Mouse (Mus musculus) layer of hippocampus, adult 8-10 months (tissue): ENCODE results near the gene Cdyl. TPM values are rescaled to one million over a fixed set of nuclear protein-coding genes. Genes with fewer than 3 reads are reported as not detected.

Source experiments
- DNase-seq, 2 experiments: peaks; one replicate each; pipeline ENCODE4 v3.0.0; 2022; ENCODE audit warnings: low spot score in 2 of 2
- total RNA-seq, 4 experiments: library from RNA; stranded (reverse); gene quantifications; 2 replicates each; pipeline ENCODE4 v1.2.4; 2022

Cdyl gene
- 10 to 100 TPM; 19.3 to 33.4 (median 25.7) TPM for total RNA-seq

- no peak for DNase-seq
These were observed at the start of gene Cdyl for GRCm38 (mm10) chr13:35659406-35659985. TSS of gene Cdyl (plus strand) at chr13:35659833.

- no peak for DNase-seq
These were observed 48.9 kb upstream of the Cdyl start for GRCm38 (mm10) chr13:35610718-35611117.

GRCm38 (mm10) chr13:35612506-35612905 lies 47.1 kb upstream of the Cdyl start:
- no peak for DNase-seq

DNA sequence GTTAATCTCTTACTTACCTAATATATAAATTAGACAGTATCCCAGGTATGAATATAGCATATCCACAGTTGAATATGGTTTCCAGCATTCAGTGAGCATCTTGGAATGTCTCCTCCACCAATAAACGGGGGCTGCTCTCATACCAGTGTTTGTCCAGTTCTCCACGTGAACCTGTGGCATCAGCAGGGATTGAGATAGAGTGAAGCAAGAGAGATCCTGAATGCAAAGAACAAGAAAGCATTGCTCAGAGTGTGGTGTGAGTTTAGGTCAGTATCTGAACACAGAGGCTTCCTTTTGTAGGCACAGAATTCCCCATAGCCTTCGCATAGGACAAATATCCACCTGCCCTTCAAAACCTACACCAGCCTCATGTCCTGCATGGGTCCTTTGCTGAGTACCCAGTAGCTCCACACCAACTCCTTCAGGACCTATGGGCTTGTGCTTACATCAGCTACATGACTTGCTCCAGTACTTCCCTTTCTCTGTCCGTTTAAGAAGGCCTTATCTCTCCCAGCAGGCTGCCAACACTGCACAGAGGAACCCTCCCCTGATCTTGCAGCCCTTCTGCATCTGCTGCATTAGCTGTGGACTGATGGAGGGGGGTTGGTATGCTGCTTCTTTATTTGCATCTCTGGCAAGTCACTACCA lies 44.7 kb upstream of the Cdyl start:
- DNase-seq: no peak

GRCm38 (mm10) chr13:35616524-35617099 lies 43.0 kb upstream of the Cdyl start:
- DNase-seq: no peak

- no peak for DNase-seq
These were observed 40.3 kb upstream of the Cdyl start for GRCm38 (mm10) chr13:35619356-35619755.

DNA sequence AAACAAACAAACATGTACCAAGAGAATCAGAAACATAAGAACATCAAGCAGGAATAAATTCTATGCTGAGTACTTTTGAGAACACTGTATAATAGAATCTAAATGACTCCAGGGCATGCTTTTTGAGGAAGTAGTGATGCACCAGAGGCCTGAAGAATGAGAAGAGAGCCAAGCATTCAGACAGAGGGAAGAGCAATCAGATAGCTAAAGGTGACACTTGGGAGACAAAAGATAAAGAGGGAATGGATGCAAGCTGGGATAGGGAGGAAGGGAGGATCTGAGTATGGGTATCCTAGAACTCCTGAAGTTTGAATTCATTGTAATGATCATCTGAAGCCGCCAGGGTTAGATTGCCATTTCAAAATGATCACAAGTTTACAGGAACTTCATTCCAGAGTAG lies 38.9 kb upstream of the Cdyl start:
- DNase-seq: no peak

- DNase-seq: no peak
These were observed 34.8 kb upstream of the Cdyl start for GRCm38 (mm10) chr13:35624831-35625230.

GRCm38 (mm10) chr13:35625556-35625955 lies 34.1 kb upstream of the Cdyl start:
- no peak for DNase-seq

GRCm38 (mm10) chr13:35627319-35627718 lies 32.3 kb upstream of the Cdyl start:
- no peak for DNase-seq

- DNase-seq: no peak
These were observed 12.4 kb upstream of the Cdyl start for GRCm38 (mm10) chr13:35647132-35647823.

DNA sequence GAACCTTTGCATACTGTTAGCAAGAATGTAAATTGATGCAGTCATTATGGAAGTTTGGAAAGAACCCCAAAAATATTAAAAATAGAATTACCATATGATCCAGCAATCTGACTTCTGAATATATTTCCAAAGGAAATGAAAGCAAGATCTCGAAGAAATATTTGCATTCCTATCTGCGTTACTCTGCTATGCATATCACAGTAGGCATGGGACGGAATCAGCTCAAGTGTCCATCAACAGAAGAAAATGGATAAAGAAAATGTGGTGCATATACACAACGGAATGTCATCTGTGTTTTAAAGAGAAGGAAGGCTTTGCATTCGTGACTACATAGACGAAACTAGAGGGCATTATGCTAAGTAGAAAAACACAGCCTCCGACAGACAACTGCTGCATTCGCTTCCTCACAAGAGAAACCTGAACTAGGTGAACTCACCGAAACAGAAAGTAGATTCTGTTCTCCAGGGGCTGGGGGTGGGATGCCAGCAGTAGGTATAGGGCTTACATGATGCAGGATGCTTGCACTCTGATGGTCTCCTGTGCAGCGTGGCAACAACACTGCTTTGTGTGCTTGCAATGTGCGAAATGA lies 9.3 kb upstream of the Cdyl start:
- DNase-seq: no peak

DNA sequence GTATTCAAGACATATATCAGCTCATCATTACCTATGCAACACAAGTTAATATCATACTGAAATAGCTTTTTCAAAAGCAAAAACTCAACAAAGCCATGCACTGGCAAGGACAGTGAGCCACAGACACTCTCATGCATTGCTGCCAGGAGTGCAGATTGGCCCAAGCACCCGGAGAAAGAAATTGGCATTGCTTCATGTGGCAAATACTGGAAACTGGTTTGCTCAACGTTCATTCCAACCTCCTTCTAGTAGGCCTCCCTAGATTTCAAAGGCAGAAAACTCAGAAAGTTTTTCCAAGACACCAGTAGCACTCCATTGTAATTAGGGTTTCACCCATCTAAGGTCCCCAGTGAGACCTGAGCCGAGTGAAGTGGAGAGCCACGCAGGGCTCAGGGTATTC lies 6.8 kb upstream of the Cdyl start:
- DNase-seq: no peak

- DNase-seq: no peak
These were observed 2.8 kb upstream of the Cdyl start for GRCm38 (mm10) chr13:35656853-35657252.

- DNase-seq: no peak
These were observed 5.8 kb downstream of the Cdyl start for GRCm38 (mm10) chr13:35665456-35665855.

- no peak for DNase-seq
These were observed 10.4 kb downstream of the Cdyl start for GRCm38 (mm10) chr13:35669910-35670469.

DNA sequence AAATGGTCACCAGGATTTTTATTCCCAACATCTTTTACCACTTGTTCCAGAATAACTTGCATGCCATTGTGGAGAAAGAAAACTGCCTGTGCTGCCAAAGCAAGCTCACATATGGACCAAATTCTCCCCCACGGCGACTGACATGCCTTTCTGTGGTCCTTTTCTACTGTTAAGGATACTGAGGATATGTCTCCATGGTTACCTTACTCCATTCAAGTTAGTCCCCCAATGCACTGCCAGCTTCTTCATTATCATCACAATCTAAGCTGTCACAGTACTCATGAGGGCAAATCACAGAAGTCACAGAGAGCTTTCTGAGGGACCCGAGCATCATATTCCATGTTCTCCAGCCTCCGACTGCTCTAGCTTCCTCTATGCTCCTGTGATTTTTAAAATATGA lies 11.2 kb downstream of the Cdyl start:
- DNase-seq: peak in 1 of 2 experiments; percentile 5

DNA sequence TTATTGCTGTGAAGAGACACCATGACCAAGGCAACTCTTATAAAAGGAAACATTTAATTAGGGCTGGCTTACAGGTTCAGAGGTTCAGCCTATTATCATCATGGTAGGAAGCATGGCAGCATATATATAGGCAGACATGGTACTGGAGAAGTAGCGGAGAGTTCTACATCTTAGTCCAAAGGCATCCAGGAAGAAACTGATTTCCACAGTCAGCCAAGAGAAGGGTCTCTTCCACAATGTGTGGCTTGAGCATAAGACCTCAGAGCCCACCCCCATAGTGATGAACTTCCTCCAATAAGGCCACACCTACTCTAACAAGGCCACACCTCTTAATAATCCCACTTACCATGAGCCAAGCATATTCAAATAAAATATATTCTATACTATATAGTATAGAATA lies 17.3 kb downstream of the Cdyl start:
- DNase-seq: no peak

- no peak for DNase-seq
These were observed 17.9 kb downstream of the Cdyl start for GRCm38 (mm10) chr13:35677433-35678051.

- DNase-seq: no peak
These were observed 19.1 kb downstream of the Cdyl start for GRCm38 (mm10) chr13:35678691-35679090.

- no peak for DNase-seq
These were observed 21.7 kb downstream of the Cdyl start for GRCm38 (mm10) chr13:35681361-35681760.
